Mouse (Mus musculus) urinary bladder, postnatal 4 days (tissue): ENCODE results near the gene 4930513O06Rik.
A peak's percentile ranks its signal among the peaks of the same experiment; 100 is the strongest.

ENCODE experiments used
- DNase-seq, 2 experiments: peaks; one replicate each; pipeline ENCODE4 v3.0.0; 2021 to 2022; ENCODE audit warnings: low spot score in 2 of 2

4930513O06Rik gene

GRCm38 (mm10) chrX:139085943-139086342, at the start of gene 4930513O06Rik:
4930513O06Rik (plus strand) TSS chrX:139086243.
- DNase-seq: no peak

- no peak for DNase-seq
Measured at GRCm38 (mm10) chrX:139037666-139038065, 48.4 kb upstream of the 4930513O06Rik start.

GRCm38 (mm10) chrX:139039314-139039713, 46.7 kb upstream of the 4930513O06Rik start:
- DNase-seq: no peak

GRCm38 (mm10) chrX:139041148-139041547, 44.9 kb upstream of the 4930513O06Rik start:
- no peak for DNase-seq

GRCm38 (mm10) chrX:139051976-139052375, 34.1 kb upstream of the 4930513O06Rik start:
- DNase-seq: no peak

- no peak for DNase-seq
Measured at GRCm38 (mm10) chrX:139053149-139053548, 32.9 kb upstream of the 4930513O06Rik start.

GRCm38 (mm10) chrX:139064078-139064477, 22.0 kb upstream of the 4930513O06Rik start:
- DNase-seq: no peak

GRCm38 (mm10) chrX:139078493-139078892, 7.5 kb upstream of the 4930513O06Rik start:
- no peak for DNase-seq

GRCm38 (mm10) chrX:139085077-139085476, 966 bp upstream of the 4930513O06Rik start, which contains the start of gene Serpina7:
Serpina7 (minus strand) TSS chrX:139085236.
- no peak for DNase-seq

- DNase-seq: no peak
Measured at GRCm38 (mm10) chrX:139097197-139097596, 11.2 kb downstream of the 4930513O06Rik start.

GRCm38 (mm10) chrX:139134031-139134430, 48.0 kb downstream of the 4930513O06Rik start:
- peak in 1 of 2 experiments; percentile 16 for DNase-seq
